Mouse (Mus musculus): Measurements from ENCODE around the gene Entpd1. TPM values are rescaled to one million over a fixed set of nuclear protein-coding genes. Genes with fewer than 3 reads are reported as not detected.

Gene Entpd1
- polyA plus RNA-seq, 1 experiment from 2014 or later = 5.4 TPM

DNA sequence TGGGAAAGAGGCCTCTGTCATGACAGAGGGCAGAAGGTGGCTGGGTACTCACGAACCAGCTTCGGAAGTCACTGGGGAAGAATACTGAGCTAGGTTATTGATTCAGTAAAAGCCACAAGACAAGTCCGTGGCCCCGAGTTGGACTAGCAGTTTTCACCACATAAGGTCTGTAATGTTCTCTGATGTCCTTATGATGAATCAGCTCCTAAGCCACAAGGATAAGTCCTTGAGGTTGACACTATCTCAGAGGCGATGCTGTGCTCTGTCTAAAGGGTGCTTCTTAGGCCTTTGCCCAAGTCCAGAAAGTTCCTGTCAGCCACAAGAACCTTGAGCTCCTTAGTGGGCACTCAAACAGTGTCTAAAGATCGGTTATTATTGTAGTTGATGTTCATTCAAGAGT is 49.7 kb downstream of the Entpd1 start:
- H3K9ac ChIP-seq (ENCODE audit: low read depth, low read length) = no peak overlapping the region
- H3K9me3 ChIP-seq (ENCODE audit: control insufficient read depth, low read length) = no peaks in the 10 kb centered on the region
- H3K27ac ChIP-seq (ENCODE audit: low read depth, low read length) = no peak overlapping the region
- no peak overlapping the region for H3K4me2 ChIP-seq (replicated peaks; ENCODE audit: low read depth, low read length)
- no peaks in the 10 kb centered on the region for H3K36me3 ChIP-seq (ENCODE audit: control insufficient read depth, insufficient read depth, low read length)
- no peak overlapping the region for H3K4me3 ChIP-seq (ENCODE audit: low read length)
- no peaks in the 10 kb centered on the region for H3K27me3 ChIP-seq (ENCODE audit: control insufficient read depth, insufficient read depth, low read length)
- no peak for ATAC-seq (ENCODE audit: low FRiP score, low TSS enrichment)
- H3K4me1 ChIP-seq (ENCODE audit: control insufficient read depth, insufficient read depth, low read length) = no peaks in the 10 kb centered on the region
- WGBS = 91% methylated on average over 6 of the region's 6 CpGs

DNA sequence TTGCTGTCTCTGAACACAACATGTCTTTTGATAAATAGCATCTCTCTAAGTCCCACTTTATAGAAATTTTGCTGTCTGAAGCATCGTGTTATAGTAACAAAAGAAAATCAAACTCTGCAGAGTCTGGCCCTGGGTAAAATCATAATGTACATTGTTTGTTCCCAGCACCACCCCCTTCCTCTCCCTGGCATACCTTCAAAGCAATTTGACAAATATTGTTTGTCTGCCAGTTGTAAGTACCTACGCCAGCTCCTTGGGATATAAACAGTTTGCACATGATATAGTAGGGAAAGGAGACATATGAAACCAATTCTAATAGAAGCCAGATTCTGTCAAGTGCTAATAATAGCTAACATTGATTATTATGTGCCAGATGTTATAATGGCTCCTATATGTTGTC is 50.6 kb downstream of the Entpd1 start:
- Histone ChIP-seq H3K4me3 (ENCODE audit: low read length) (no peak overlapping the region), H3K27ac (ENCODE audit: low read depth, low read length) (no peak overlapping the region), H3K4me2 (replicated peaks; ENCODE audit: low read depth, low read length) (no peak overlapping the region), H3K9me3 (ENCODE audit: control insufficient read depth, low read length) (no peaks in the 10 kb centered on the region), H3K9ac (ENCODE audit: low read depth, low read length) (no peak overlapping the region), H3K27me3 (ENCODE audit: control insufficient read depth, insufficient read depth, low read length) (no peaks in the 10 kb centered on the region), H3K36me3 (ENCODE audit: control insufficient read depth, insufficient read depth, low read length) (no peaks in the 10 kb centered on the region), H3K4me1 (ENCODE audit: control insufficient read depth, insufficient read depth, low read length) (no peaks in the 10 kb centered on the region)
- WGBS = 84% methylated on average over 2 of the region's 2 CpGs
- ATAC-seq (ENCODE audit: low FRiP score, low TSS enrichment) = no peak

DNA sequence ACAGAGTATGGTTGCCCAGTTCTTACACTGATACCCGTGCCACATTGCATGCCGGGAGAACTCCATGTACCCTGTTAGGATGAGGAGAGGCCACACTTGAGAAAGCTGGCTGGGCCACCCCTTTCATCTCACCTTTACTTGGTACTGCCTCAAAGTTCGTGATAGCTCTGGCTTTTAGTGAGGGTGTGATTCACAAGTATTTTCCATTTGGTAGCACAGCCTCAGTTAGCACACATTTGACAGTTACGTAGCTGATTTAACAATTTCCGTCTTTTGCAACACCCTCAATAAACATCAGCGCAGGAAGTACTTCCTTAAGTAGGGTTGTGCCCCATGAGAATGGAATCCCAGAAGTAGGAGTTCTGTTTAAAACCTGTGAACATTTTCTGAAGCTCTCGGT is 53.6 kb downstream of the Entpd1 start:
- Histone ChIP-seq H3K27ac (ENCODE audit: low read depth, low read length) (no peak overlapping the region), H3K36me3 (ENCODE audit: control insufficient read depth, insufficient read depth, low read length) (no peaks in the 10 kb centered on the region), H3K4me3 (ENCODE audit: low read length) (no peak overlapping the region), H3K9me3 (ENCODE audit: control insufficient read depth, low read length) (no peaks in the 10 kb centered on the region), H3K27me3 (ENCODE audit: control insufficient read depth, insufficient read depth, low read length) (no peaks in the 10 kb centered on the region), H3K4me1 (ENCODE audit: control insufficient read depth, insufficient read depth, low read length) (no peaks in the 10 kb centered on the region), H3K4me2 (replicated peaks; ENCODE audit: low read depth, low read length) (no peak overlapping the region), H3K9ac (ENCODE audit: low read depth, low read length) (no peak overlapping the region)
- ATAC-seq (ENCODE audit: low FRiP score, low TSS enrichment) = no peak
- WGBS = 71% methylated on average over 7 of the region's 7 CpGs

DNA sequence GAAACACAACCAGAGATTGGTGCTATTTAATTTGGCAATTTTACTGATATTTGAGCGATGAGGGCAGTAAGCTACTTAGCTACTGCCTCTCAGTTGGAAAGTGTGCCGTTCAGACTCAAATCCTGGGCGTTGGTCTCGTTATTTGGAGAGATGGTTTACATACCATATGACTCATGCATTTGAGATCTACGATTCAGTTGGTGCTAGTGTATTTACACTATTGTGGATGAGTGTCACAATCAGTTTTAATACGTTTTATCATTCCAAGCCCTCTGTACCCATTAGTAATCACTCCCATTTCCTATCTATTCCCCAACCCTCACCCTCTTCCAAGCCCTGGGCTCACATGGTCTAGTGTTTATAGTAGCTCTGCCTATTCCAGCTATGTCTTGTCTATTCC is 54.9 kb downstream of the Entpd1 start:
- H3K4me3 ChIP-seq (ENCODE audit: low read length) = no peak overlapping the region
- no peak overlapping the region for H3K4me2 ChIP-seq (replicated peaks; ENCODE audit: low read depth, low read length)
- ATAC-seq (ENCODE audit: low FRiP score, low TSS enrichment) = no peak
- H3K27me3 ChIP-seq (ENCODE audit: control insufficient read depth, insufficient read depth, low read length) = no peaks in the 10 kb centered on the region
- H3K27ac ChIP-seq (ENCODE audit: low read depth, low read length) = no peak overlapping the region
- H3K9ac ChIP-seq (ENCODE audit: low read depth, low read length) = no peak overlapping the region
- WGBS = 88% methylated on average over 6 of the region's 6 CpGs
- no peaks in the 10 kb centered on the region for H3K9me3 ChIP-seq (ENCODE audit: control insufficient read depth, low read length)
- H3K36me3 ChIP-seq (ENCODE audit: control insufficient read depth, insufficient read depth, low read length) = no peaks in the 10 kb centered on the region
- H3K4me1 ChIP-seq (ENCODE audit: control insufficient read depth, insufficient read depth, low read length) = no peaks in the 10 kb centered on the region

DNA sequence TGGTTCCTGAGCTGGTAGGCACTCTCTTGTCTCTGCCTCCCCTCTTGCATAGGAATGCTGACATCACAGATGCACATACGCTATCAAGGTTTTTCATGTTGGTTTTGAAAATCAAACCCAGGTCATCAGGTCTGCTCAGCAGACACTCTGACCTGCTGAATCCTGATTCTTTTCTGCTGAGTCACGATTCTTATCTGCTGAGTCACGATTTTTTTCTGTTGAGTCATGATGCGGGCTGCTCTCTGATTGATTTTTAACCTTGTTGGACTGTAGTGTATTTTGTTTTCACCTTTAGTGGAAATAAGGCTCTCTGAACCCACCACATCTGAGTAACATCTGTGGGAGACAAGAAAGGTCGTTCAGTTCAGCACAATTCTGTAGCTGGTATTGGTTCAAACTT is 63.2 kb downstream of the Entpd1 start:
- Histone ChIP-seq H3K4me2 (replicated peaks; ENCODE audit: low read depth, low read length) (no peak overlapping the region), H3K27ac (ENCODE audit: low read depth, low read length) (no peak overlapping the region), H3K4me1 (ENCODE audit: control insufficient read depth, insufficient read depth, low read length) (no peaks in the 10 kb centered on the region), H3K9ac (ENCODE audit: low read depth, low read length) (no peak overlapping the region), H3K36me3 (ENCODE audit: control insufficient read depth, insufficient read depth, low read length) (no peaks in the 10 kb centered on the region), H3K9me3 (ENCODE audit: control insufficient read depth, low read length) (no peaks in the 10 kb centered on the region), H3K4me3 (ENCODE audit: low read length) (no peak overlapping the region), H3K27me3 (ENCODE audit: control insufficient read depth, insufficient read depth, low read length) (no peaks in the 10 kb centered on the region)
- ATAC-seq (ENCODE audit: low FRiP score, low TSS enrichment) = no peak
- 86% methylated on average over 5 of the region's 5 CpGs for WGBS

DNA sequence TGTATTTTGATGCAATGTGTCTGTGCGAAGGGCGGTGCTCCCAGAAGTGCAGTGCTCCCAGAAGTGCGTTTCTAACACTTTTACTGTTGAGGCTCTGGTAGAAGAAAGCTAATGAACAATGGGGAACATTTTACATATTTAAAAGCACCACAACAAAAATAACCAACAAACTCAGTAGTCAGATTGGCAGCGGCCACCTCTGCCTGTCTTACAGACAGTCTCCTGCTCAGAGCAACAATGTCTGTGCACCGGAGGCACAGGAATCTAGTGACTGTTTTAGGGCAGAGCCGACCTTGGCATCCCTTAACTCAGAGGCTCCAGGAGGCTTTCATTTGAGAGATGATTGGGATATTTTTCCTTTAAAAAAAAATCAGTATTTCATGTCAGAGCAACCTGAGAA is 65.9 kb downstream of the Entpd1 start:
- Histone ChIP-seq H3K9ac (ENCODE audit: low read depth, low read length) (no peak overlapping the region), H3K27me3 (ENCODE audit: control insufficient read depth, insufficient read depth, low read length) (no peaks in the 10 kb centered on the region), H3K27ac (ENCODE audit: low read depth, low read length) (no peak overlapping the region), H3K36me3 (ENCODE audit: control insufficient read depth, insufficient read depth, low read length) (no peaks in the 10 kb centered on the region), H3K4me1 (ENCODE audit: control insufficient read depth, insufficient read depth, low read length) (no peaks in the 10 kb centered on the region), H3K4me2 (replicated peaks; ENCODE audit: low read depth, low read length) (no peak overlapping the region), H3K4me3 (ENCODE audit: low read length) (no peak overlapping the region), H3K9me3 (ENCODE audit: control insufficient read depth, low read length) (no peaks in the 10 kb centered on the region)
- ATAC-seq (ENCODE audit: low FRiP score, low TSS enrichment) = no peak
- 84% methylated on average over 6 of the region's 6 CpGs for WGBS

DNA sequence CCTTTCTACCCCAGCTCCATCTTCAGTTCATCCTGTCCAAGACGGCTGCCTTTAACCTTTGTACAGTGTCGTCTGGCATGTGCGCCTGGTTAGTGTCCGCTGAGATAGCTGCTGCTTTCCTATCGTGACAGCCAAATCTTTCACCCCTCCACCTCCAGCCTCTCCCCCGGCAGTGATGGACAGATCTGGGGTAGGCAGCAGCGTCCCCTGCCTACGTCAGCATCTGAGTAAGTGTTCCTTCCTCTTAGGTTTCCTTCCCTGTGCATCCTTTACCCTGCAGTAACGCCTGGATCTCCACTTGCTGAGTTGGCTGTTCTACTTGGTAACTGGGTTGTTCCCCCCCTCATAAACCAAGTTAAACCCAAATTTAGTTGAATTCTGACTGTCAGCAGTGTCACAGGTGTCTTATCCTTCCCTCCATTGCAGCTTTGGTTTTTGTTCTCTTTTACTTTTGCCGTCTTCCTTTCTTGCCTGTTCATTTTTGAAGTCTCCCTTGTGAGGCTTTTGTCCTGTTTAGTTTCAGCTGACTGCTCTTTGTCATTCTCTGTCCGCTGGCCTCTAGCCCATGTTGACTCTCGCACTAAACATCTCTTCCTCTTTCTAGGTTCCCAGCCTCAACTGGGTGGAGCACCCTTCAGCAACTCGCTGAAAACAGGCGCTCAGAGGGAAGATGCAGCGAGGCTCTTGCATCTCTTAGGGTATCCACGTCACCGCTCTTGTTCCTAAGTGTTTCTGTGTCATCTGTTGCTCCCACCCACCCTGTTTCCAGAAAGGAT is 66.6 kb downstream of the Entpd1 start:
- Histone ChIP-seq H3K9me3 (ENCODE audit: control insufficient read depth, low read length) (no peaks in the 10 kb centered on the region), H3K27me3 (ENCODE audit: control insufficient read depth, insufficient read depth, low read length) (no peaks in the 10 kb centered on the region), H3K4me1 (ENCODE audit: control insufficient read depth, insufficient read depth, low read length) (no peaks in the 10 kb centered on the region), H3K36me3 (ENCODE audit: control insufficient read depth, insufficient read depth, low read length) (no peaks in the 10 kb centered on the region), H3K4me3 (ENCODE audit: low read length) (no peak overlapping the region), H3K9ac (ENCODE audit: low read depth, low read length) (no peak overlapping the region), H3K4me2 (replicated peaks; ENCODE audit: low read depth, low read length) (no peak overlapping the region), H3K27ac (ENCODE audit: low read depth, low read length) (no peak overlapping the region)
- WGBS = 48% methylated on average over 17 of the region's 17 CpGs
- ATAC-seq (ENCODE audit: low FRiP score, low TSS enrichment) = no peak

DNA sequence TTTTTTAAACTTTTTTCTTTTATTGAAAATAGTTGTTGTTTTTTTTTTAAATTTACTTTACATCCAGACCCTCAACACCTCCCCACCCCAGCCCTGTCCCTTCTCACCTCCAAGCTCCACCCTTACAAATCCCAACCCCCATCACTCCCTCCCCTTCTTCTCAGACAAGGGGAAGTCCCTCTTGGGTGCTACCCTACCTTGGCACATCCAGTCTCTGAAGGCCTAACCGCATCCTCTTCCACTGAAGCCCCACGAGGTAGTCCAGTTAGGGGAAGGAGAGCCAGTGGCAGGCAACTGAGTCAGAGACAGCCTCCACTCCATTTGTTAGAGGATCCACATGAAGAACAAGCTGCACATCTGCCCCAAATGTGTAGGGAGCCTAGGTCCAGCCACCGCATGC is 67.5 kb downstream of the Entpd1 start:
- no peaks in the 10 kb centered on the region for H3K36me3 ChIP-seq (ENCODE audit: control insufficient read depth, insufficient read depth, low read length)
- H3K27me3 ChIP-seq (ENCODE audit: control insufficient read depth, insufficient read depth, low read length) = no peaks in the 10 kb centered on the region
- H3K27ac ChIP-seq (ENCODE audit: low read depth, low read length) = no peak overlapping the region
- WGBS = 90% methylated on average over 3 of the region's 3 CpGs
- H3K4me1 ChIP-seq (ENCODE audit: control insufficient read depth, insufficient read depth, low read length) = no peaks in the 10 kb centered on the region
- H3K9me3 ChIP-seq (ENCODE audit: control insufficient read depth, low read length) = no peaks in the 10 kb centered on the region
- ATAC-seq (ENCODE audit: low FRiP score, low TSS enrichment) = no peak
- H3K4me3 ChIP-seq (ENCODE audit: low read length) = no peak overlapping the region
- no peak overlapping the region for H3K9ac ChIP-seq (ENCODE audit: low read depth, low read length)
- H3K4me2 ChIP-seq (replicated peaks; ENCODE audit: low read depth, low read length) = no peak overlapping the region

DNA sequence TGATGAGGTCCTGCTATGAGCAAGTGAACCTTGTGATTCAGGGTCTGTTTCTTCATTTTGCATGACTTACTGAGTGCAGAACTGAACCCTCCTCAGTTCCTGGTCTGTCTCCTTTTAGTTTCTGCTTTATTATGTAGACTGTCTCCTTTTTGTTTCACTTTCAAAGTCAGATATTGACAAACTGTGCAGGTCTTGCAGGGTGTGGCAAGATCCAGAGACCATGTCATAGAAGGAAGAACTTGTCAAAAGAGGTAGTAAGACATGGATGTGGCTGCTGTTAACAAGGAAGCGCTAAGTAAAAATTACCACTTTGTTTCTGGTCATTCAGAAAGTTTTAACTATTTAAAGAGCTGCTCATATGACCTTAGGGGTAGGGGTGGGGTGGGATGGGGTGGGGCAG is 72.0 kb downstream of the Entpd1 start:
- no peaks in the 10 kb centered on the region for H3K36me3 ChIP-seq (ENCODE audit: control insufficient read depth, insufficient read depth, low read length)
- no peak overlapping the region for H3K27ac ChIP-seq (ENCODE audit: low read depth, low read length)
- H3K9ac ChIP-seq (ENCODE audit: low read depth, low read length) = no peak overlapping the region
- H3K4me1 ChIP-seq (ENCODE audit: control insufficient read depth, insufficient read depth, low read length) = no peaks in the 10 kb centered on the region
- H3K4me2 ChIP-seq (replicated peaks; ENCODE audit: low read depth, low read length) = no peak overlapping the region
- H3K9me3 ChIP-seq (ENCODE audit: control insufficient read depth, low read length) = no peaks in the 10 kb centered on the region
- no peak for ATAC-seq (ENCODE audit: low FRiP score, low TSS enrichment)
- 83% methylated on average over 1 of the region's 1 CpGs for WGBS
- no peaks in the 10 kb centered on the region for H3K27me3 ChIP-seq (ENCODE audit: control insufficient read depth, insufficient read depth, low read length)
- H3K4me3 ChIP-seq (ENCODE audit: low read length) = no peak overlapping the region

Measured in kidney, embryonic 14.5 days (tissue).